Mouse (Mus musculus) layer of hippocampus, adult 9-10 months (tissue): ENCODE measurements around the gene Oasl1.
"Not testable (repeated sequence)": the region's sequence is repeated elsewhere in the genome, so short reads cannot be mapped to it uniquely, and the experiment has no call there.

Experiments
- DNase-seq: peaks from one replicate; pipeline ENCODE4 v3.0.0; 2022; ENCODE audit warnings: low spot score

Oasl1 gene

GRCm38 (mm10) chr5:114926153-114926684 lies 3.2 kb downstream of the Oasl1 start:
- DNase-seq: no peak

DNA sequence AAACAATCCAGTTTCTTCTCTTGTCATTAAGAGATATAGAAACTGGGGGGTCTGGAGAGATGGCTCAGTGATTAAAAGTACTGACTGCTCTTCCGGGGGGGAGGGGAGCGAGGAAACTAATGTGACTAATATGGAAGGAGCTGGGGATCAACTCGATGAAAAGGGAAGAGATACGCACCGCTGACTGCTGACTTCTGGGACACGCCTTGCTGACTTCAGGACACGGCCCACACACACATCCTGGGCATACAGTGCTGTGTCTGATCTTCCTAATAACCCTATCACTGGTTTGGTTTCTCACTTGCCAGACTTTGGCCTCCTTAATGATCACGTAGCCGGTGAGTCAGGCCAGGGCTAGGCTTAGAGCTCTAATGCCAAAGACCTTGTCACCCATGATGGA lies 3.7 kb downstream of the Oasl1 start:
- DNase-seq: no peak

DNA sequence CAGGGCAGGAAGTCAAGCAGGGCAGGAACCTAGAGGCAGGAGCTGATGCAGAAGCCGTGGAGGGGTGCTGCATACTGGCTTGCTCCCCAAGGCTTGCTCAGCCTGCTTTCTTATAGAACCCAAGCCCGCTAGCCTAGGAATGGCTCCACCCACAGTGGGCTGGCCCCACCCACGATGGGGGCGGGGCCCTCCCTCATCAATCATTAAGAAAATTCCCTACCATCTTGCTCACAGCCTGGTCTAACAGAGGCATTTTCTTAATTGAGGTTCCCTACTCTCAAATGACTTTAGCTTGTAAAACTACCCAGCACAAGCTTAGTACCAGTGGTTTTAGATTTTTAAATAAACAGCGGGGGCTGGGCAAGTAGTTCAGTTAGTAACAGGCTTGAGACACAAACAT lies 8.6 kb downstream of the Oasl1 start:
- DNase-seq: no peak

DNA sequence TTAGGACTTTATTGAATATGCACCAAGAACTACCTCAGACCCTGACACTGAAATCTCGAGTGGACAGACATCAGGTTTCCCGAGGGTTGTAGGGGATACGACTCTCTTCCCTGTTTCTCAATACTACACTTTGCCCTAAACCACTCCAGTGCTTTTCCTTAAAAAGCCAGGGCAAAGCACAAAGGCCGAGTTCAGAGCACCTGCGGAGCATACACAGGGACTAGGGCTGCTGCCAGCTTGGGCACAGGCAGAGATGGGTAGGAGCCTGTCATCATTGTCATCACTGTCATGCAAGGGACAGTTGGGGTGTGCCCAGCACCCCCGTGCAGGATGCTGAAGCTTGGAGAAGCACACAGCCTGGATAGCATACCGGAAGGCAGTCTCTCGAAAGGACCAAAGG lies 10.2 kb downstream of the Oasl1 start:
- DNase-seq: no peak

DNA sequence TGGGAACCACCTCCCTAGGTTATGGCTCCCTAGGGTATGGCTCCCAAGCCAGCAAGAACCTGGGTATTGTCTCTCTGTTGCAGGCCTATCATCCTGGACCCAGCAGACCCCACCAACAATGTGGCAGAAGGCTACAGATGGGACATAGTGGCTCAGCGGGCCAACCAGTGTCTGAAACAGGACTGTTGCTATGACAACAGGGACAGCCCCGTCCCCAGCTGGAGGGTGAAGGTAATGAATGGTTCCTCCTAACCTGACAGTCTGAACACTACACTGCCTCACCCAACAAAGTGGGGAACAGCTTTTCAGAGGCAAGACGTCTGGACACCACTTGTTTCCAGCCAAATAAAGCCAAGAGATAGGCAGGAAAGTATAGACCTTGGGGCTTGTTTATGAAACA lies 12.8 kb downstream of the Oasl1 start:
- no peak for DNase-seq

DNA sequence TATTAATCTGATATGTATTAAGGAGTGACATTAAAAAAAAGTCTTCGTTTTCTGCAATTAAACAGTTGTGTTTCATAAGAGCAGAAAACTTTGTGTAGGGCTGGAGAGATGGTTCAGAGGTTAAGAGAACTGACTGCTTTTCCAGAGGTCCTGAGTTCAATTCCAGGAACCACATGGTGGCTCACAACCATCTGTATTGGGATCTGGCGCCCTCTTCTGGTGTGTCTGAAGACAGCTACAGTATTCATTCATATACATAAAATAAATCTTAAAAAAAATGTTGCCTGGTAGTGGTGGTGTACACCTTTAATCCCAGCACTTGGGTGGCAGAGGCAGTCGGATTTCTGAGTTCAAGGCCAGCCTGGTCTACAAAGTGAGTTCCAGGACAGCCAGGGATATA lies 18.1 kb downstream of the Oasl1 start:
- DNase-seq: not testable (repeated sequence)

DNA sequence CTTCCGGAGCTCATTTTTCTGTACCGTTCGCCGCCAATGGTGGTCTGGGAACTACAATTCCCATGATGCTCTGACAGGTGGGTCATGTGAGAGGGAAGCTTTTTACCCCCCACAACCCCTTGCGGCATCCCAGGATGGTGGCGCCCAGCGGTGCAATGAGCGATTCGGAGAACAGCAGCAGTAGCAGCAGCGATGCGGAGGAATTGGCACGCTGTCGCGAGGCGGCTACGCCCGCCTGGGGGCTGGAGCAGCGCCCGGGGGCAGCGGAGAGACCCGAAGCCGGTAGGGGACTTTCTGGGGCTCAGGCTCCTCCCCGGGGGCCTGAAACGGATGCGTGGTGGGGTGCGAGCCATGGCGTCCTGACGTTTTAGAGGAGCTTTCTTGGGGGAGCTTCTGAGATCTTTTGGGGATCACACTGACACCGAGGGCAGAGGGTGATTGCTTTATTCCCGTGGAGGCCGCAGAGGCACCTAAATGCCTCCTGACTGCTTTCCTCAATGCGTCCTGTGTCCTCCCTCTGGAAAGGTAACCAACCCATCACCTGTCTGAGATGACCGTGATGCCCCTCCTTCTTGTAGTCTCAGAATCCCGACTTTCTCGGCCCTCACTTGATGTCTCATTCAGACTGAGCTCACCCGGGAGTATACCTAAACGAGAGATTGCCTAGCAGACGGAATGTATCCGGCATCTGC lies 19.2 kb downstream of the Oasl1 start, which contains the start of gene 2210016L21Rik:
2210016L21Rik (plus strand) TSS at position 85 of the 692 bp plus-strand sequence.
- DNase-seq: peak; percentile 78

DNA sequence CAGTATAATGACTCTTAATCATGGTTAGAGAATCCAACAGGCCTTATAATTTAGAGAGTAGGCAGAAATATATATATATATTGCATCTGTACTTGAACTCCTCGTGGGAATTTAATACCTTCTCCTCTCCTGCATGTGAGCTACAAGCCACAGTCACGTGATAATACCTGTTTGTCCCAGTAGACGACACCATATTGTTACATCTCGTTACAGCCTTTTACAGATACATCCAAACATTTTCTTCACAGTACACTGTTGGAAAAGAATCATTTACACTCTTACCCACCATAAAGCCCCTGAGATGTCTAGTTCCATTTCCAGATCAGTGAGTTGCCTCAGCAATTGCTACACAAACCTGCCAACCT lies 19.7 kb downstream of the Oasl1 start:
- no peak for DNase-seq

DNA sequence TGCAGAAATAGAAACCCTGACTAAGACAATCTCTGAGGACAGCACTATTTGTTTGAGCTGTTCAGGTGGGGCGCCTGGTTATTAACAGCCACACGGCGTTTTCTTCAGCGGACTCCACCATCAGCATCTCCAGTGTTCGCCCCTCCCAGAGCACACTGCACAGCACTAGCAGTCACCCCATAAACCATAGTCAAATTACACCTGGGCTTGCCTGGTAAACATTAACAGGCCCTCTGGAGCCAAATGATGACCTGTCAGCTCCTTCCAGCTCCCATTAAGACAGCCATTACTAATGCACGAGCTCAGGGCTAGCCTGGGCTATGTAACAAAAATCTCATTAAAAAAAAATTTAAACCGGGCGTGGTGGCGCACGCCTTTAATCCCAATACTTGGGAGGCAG lies 22.0 kb downstream of the Oasl1 start:
- no peak for DNase-seq

DNA sequence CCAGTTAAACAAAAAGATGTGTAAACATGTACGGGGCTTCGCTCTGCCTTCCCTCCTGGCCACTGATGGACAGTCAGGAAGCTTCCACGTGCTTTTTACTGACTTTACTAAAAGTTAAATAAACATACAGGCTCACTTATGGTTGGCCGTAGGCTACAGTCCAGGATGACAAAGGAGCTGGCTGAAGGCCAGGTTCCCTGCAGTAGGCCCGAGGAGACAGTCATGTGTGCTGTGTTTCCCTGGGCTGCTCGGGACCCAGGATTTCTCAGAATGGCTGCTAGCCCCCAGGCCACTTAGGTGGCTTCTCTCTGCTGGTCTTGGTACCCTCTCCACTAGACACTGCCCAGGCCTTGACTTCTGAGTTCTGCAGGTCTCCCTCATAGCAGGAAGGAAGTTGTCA lies 25.9 kb downstream of the Oasl1 start:
- no peak for DNase-seq

DNA sequence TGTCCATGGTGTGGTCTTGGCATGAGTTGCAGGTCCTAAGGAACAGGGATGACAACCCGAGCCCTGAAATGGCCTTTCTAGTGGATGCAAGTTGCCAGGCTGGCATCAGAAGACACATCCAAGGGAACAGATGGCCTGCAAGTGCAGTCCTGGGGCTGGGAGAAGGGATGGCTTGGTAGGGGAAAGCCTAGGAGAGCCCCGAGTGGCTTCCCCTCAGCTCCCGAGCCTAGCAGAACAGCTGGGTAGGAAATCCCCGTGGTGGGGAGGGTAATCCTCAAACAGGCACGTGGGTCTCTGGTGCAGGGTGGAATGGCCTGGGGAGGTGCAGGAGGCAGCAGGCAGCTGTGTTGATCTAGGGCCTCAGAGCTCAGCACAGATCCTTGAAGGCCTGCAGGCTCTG lies 26.3 kb downstream of the Oasl1 start:
- no peak for DNase-seq

- DNase-seq: no peak
Measured at GRCm38 (mm10) chr5:114949812-114950211, 26.8 kb downstream of the Oasl1 start.

DNA sequence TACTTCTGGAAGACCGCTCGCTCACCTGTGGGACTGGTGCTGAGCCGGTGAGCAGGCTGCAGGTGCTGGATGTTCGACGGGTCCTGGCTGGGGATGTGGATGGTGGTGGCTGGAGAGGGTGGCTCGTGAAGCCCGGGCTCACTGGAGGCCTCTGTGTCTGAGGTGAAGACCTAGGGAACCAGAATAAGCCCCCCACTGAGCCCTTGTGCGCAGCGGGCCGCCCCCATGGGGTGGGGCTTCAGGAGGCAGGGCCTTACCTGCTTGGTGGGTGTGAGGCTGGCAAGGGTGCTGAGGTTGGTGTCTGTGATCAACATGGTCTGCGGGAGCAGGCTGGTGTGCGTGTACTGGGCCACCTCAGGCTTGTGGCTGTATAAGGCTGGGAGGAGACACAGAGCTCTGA lies 27.6 kb downstream of the Oasl1 start:
- DNase-seq: no peak

DNA sequence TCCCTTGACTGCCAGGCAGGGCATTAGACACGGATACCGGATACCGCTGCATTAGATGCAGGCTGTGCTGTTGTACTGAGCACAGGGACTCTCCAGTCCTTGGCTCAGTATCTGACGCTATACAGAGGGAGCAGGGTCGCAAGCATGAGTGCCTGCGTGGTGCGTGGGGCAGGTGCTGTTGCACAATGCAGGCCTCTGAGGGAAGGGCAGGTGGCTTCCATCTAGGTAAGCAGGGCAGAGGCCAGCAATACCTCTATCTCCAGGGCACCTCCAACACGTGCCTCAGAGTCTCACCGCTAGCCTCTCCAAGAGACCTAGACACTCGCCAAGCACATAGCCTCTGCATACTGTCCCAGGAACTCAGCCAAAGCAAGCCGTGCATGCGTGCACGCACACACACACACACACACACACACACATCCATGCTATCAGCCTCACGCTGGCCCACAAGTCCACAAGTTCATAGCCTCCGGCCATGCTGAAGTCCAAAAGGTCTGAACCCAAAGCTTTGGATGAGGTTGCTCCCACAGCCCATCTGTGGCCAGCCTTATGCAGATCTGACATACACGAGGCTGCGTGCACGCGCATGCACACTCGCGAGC lies 28.3 kb downstream of the Oasl1 start:
- no peak for DNase-seq

DNA sequence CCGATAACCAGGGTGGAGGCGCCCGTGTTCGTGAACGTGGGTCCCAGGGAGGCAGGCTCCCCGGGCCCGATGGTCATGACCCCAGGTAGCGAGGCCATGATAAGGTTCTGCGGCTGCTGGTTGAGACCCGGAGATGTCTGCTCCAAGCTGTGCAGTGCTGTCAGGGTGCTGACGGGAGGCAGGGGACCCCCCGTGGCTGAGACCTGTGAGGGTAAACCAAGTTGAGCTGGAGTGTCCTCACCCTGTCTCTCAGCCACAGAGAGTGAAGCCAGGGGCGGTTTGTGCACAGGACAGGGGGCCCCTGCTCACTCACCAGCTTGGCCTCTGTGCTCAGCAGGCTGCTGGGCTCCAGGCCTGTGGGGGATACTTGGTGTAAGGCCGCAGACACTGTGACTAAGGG lies 30.3 kb downstream of the Oasl1 start:
- no peak for DNase-seq

- DNase-seq: no peak
Measured at GRCm38 (mm10) chr5:114958069-114958468, 35.0 kb downstream of the Oasl1 start.

DNA sequence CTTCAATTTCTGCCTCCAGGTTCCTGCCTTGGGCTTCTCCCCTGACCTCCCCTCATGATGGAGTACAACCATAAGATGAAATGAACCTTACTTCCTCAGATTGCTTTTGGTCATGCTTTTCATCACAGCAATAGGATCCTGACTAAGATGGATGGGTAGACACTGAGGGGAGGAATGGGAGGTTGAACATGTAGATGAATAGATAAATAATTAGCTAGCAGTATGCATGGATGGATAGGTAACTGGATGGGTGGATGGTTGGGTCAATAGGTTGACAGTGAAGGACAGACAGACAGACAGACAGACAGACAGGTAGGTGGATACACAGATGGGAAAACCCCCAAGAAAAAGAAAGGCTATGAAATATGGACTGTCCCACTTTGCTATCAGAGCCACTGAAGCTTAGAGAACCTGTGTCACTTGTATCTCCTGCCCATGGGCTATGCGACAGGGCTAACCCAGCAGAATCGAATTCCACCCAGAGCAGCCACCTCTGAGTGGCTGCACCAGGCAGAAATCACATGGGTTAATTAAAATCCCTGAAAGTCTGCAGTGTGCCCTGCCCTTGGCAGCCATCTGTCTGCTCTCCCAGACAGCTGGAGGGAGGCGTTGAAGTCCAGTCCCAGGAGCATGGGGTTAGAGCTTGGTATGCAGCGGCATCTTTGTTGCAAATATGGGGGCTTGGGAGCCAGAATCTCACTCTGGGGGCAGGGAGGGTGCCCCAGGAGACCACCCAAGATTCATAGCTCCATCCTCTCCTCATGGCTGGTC lies 38.7 kb downstream of the Oasl1 start:
- DNase-seq: no peak

GRCm38 (mm10) chr5:114964315-114964966 lies 41.4 kb downstream of the Oasl1 start:
- DNase-seq: no peak

- DNase-seq: no peak
Measured at GRCm38 (mm10) chr5:114964967-114965898, 42.2 kb downstream of the Oasl1 start.

- DNase-seq: no peak
Measured at GRCm38 (mm10) chr5:114967523-114968268, 44.7 kb downstream of the Oasl1 start.

- no peak for DNase-seq
Measured at GRCm38 (mm10) chr5:114968651-114969050, 45.6 kb downstream of the Oasl1 start.
